Mouse (Mus musculus) left cerebral cortex, postnatal 25 days (tissue): ENCODE measurements around the gene Disc1. TPM values are rescaled to one million over a fixed set of nuclear protein-coding genes. Genes with fewer than 3 reads are reported as not detected.

Experiments
- DNase-seq, 2 experiments: peaks; one replicate each; pipeline ENCODE4 v3.0.0; 2022; ENCODE audit warnings: low spot score in 2 of 2, mixed read lengths in 1 of 2
- intact Hi-C: fragments of 180-260 bp; cut with DNase I; formaldehyde crosslinking; loops from one replicate; pipeline ENCODE4 v1.15.1; 2025
- total RNA-seq, 2 experiments: library from RNA; stranded (reverse); gene quantifications; 2 replicates each; pipeline ENCODE4 v1.2.3; 2021

Disc1 gene
- total RNA-seq, 2 experiments from 2014 or later = 2.5 to 3.1 TPM

DNA sequence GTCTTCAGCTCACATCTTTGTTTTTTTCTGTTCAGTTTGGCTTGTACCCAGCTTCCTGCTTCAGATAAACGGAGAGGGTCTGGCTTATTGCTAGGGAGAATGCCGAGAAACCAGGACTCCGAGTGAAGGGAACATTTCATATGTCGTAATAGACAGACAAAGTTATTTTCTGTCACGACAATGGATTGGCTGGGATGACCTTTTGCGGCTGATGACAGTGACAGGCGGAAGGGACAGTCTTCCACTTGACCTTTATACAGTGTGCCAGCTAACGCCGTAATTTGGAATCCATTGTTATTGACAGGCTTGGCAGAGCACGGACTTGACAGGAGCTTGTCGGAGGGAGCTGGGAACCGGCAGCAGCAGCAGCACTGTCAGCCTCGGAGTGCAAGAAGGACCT lies 48.3 kb downstream of the Disc1 start:
- no peak for DNase-seq
- intact Hi-C loops = no loop called here

DNA sequence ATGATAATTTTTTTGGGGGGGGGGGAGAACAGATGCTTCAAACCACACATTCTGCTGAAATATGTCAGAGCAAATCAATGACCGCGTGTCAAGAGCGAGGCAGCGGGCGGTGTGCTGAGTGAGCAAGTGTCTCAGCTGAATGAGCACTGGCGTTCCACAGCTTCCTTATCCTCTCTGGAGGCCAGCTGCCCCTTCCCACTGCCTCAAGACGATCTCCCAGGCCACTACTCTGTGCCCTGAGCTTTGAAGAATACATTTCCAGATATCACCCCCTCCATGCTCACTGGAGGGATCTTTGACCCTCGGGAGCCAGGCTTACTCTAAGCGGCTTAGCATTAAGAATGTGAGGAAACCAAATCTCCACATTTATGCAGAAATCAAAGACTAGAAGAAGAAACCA lies 59.2 kb downstream of the Disc1 start:
- intact Hi-C loops = no loop called here
- no peak for DNase-seq

DNA sequence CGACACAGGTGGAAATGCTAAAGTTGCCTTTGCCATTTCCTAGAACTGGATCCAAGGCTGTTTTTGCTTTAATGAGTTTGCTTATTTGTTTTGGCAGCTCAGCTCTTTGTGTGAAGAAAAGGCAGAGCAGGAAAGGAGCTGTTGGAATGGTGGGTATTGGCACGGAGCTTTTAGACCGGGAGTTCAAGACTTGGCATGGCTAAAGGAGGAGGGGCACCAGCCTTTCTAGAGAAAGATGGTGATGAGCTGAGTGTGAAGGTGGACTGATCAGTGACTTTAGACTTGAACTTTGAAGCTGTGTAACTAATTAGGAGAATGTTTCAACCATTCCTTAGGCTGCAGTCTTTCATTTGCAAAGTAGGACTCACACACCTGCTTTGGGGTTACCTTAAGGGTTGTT lies 59.8 kb downstream of the Disc1 start:
- DNase-seq = no peak

GRCm38 (mm10) chr8:125115321-125115720 lies 61.3 kb downstream of the Disc1 start:
- intact Hi-C loops = no loop called here
- DNase-seq = no peak

More for the DNA sequence above, 59.8 kb downstream of the Disc1 start:
- intact Hi-C loops = no loop called here

DNA sequence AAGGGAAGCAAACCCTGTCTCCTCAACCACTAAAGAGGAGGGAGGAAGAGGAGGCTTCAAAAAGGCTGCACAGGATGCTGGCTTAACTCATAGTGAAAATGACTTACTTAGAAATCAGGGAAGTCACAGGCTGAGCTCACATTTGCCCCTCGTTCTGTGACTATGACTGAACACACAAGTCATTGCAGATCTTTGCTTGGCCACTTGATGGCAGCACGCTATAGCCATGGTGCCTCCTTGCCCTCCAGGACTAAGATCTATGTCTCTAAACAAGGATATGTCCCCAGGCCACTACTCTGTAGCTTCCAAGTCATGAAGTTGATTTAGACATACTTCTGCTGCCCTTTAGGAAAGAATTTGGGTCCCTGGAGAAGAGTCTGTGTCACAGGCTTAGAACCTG lies 62.6 kb downstream of the Disc1 start:
- peak; percentile 45 to 48 for DNase-seq
- intact Hi-C loops = no loop called here

- intact Hi-C loops = loop anchor here (5.0 kb wide), 2 partner anchors 446 to 741 kb away; no protein-coding TSS in a partner anchor
- no peak for DNase-seq
Measured at GRCm38 (mm10) chr8:125126482-125126881, 72.5 kb downstream of the Disc1 start.

DNA sequence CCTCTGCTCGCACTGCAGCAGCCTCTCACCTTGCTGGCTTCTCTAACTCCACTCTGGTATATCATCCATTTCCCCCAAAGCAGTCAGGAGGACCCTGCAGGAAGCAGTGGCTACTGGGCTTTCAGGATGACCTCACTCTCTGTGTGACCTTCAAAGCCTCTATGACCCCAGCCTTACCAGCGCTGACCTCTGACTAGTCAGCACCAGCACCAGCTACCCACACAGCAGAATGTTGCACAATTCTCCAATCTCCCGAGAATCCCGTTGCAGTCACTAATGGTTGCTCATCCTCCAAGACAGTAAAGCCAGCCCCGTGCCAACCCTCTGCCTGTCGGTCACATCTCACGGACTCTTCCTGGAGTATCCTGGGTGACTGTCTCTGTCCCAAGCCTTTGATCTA lies 73.6 kb downstream of the Disc1 start:
- DNase-seq = no peak
- intact Hi-C loops = loop anchor here (5.0 kb wide), 2 partner anchors 445 to 740 kb away; no protein-coding TSS in a partner anchor

DNA sequence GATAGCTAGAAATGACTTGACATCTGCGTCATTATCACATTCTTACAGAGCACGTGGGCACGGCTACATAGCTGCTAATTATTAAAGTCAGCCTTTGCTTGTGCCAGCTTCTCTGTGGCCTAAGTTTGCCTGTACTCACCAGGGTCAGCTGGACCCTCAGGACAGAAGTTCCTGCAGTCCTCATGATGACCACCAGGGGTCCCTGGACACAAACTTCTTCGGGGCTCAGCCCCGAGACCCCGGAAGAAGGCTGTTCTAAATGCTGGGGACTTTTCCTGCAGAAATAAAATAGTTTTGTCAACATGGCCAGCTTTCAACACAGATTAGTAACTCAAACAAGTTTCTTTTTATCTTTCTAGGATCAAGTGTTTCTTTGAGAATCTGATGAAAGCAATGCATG lies 74.3 kb downstream of the Disc1 start:
- intact Hi-C loops = loop anchor here (5.0 kb wide), 2 partner anchors 444 to 739 kb away; no protein-coding TSS in a partner anchor
- DNase-seq = peak in 1 of 2 experiments; percentile 8

DNA sequence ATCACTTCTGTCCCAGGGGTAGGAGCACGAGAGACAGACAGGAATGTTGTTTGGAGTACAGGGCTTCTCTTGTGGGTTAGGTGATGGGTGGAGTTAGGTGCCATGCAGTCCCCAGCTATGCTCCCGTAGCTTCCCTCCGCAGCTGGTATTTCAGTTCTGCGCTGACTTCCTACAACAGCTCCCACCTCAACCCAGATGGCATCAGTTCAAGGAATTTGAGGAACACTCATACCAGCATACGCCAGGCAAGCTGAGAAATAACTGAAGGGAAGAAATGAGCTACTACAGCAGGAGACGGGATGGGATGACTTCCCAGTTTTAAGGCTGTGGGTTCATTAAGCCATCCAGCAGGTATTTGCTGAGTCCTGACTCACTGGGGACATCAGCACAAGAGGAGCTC lies 76.8 kb downstream of the Disc1 start:
- DNase-seq = peak; percentile 16 to 62
- intact Hi-C loops = no loop called here

DNA sequence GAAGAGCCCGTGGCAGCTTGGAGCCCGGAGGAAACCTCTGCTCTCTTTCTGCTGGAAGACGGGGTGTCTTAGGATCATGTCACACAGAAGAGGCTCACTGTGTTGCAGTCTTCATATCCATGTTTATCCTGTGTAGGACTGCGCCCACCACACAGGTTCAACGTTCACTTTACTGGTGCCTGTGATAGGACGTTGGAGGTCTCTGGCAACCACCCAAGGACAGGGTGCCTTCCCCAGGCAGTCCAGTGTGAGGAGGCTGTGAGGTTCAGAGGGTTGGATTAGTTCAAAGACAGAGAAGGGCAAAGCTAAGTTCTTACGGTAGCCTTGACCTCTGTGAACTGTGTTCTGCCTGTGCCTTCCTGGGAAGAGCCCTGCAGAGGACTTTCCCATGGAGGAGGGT lies 77.3 kb downstream of the Disc1 start:
- intact Hi-C loops = no loop called here
- DNase-seq = no peak

- intact Hi-C loops = no loop called here
- DNase-seq = peak; percentile 38 to 50
Measured at GRCm38 (mm10) chr8:125133685-125134114, 79.7 kb downstream of the Disc1 start.

DNA sequence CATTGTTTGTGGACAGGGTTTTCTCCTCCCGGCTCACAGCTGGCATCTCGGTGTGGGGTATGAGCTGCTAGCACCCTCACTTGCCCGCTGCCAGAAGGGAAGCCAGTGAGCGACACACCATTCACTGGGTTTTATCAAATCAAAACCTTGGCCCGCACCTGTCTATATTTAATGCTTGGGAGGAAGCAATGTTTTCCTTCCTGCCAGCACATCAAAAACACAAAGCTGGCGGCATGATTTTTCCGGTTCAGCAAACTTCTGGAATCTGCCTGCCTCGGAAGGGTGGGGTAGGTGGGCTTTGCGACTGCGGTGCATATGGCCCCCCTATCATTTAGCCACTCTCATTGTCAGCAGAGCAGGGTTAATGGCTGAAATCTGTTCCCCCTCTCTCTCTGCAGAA lies 80.9 kb downstream of the Disc1 start:
- no peak for DNase-seq
- intact Hi-C loops = no loop called here

- intact Hi-C loops = no loop called here
- no peak for DNase-seq
Measured at GRCm38 (mm10) chr8:125139689-125140150, 85.7 kb downstream of the Disc1 start.

- DNase-seq = no peak
- intact Hi-C loops = no loop called here
Measured at GRCm38 (mm10) chr8:125140965-125141364, 87.0 kb downstream of the Disc1 start.

- intact Hi-C loops = no loop called here
- no peak for DNase-seq
Measured at GRCm38 (mm10) chr8:125156863-125157640, 103.1 kb downstream of the Disc1 start.

DNA sequence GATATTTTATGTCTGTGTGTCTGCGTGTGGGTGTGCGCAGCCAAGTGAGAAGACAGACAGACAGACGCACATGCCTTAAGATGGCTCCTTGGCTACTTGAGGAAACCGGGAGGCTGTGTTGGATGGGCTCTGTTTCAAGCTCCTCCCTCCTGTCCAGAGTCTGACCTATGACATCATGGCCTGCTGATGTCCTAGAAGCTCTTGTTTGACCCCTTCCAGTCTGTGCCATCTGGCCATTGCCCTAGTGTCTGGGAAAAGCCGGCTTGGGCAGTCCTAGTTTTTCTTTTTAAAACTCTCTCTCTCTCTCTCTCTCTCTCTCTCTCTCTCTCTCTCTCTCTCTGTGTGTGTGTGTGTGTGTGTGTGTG lies 103.6 kb downstream of the Disc1 start:
- intact Hi-C loops = no loop called here
- DNase-seq = no peak

- no peak for DNase-seq
- intact Hi-C loops = no loop called here
Measured at GRCm38 (mm10) chr8:125159387-125159786, 105.4 kb downstream of the Disc1 start.

DNA sequence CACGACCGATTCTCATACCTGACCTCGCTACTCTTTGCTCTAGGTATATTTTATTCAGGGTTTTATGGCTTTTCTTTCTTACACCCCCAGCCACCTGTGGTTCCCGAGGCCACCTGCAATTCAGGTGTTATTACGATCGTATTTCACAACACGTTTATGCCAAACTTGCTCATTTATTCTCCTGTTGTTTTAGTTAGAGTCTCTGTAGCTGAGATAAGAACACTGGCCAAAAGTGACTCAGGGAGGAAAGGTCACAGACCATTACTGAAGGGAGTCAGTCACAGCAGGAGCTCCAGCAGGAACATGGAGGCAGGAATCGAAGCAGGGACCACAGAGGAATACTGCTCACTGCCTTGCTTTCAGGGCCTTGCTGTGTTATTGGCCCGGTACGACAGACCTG lies 109.5 kb downstream of the Disc1 start:
- intact Hi-C loops = loop anchor here (10.0 kb wide), 1 partner anchor 691 kb away; no protein-coding TSS in a partner anchor
- DNase-seq = no peak

DNA sequence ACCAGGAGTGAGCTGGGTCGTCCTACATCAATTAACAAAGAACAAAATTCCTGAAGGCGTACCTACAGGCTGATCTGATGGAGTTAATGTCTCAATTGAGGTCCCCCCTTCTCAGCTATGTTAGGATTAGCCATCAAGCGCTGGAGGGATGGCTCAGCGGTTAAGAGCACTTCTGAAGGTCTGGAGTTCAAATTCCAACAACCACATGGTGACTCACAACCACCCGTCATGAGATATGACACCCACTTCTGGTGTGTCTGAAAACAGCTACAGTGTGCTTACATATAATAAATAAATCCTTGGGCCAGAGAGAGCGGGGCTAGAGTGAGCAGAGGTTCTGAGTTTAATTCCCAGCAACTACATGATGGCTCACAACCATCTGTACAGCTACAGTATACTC lies 109.9 kb downstream of the Disc1 start:
- intact Hi-C loops = loop anchor here (10.0 kb wide), 1 partner anchor 691 kb away; no protein-coding TSS in a partner anchor
- no peak for DNase-seq

GRCm38 (mm10) chr8:125165505-125166446 lies 111.8 kb downstream of the Disc1 start:
- intact Hi-C loops = loop anchor here (5.0 to 10.0 kb wide), 3 partner anchors 98 to 689 kb away; partner anchors contain the start of gene Sipa1l2
- peak; percentile 35 to 59 for DNase-seq
